Mouse (Mus musculus) small intestine, adult 10 weeks (tissue): Measurements from ENCODE around the gene Eva1c. TPM values are rescaled to one million over a fixed set of nuclear protein-coding genes. Genes with fewer than 3 reads are reported as not detected.

ENCODE experiments used
- polyA plus RNA-seq: library from polyadenylated mRNA; stranded (reverse); fragments of 350-450 nt; fragmentation: Illumina TruSeq; extraction: RNeasy Lipid Tissue Mini Kit (QIAGEN cat#74804); gene quantifications from one replicate; pipeline ENCODE4 v1.2.3, GENCODE M21; 2014; ENCODE audit warnings: low replicate concordance

Gene Eva1c
- 0.41 TPM for polyA plus RNA-seq

DNA sequence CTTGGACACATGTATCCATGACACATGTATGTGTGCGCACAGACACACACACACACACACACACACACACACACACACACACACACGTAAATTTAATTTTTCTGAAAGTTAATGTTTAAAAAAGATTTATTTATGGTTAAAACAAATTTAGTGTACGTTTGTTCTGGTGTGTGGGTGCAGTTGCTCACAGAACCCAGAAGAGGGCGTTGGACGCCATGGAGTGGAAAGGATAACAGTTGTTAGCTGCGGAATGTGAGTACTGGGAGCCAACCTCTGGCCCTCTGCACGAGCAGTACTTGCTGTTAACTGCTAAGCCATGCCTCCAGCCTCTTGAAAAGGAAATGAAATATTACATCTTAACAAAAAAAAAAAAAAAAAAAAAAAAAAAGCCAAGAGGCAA, at the start of gene Eva1c:
Gene Eva1c, plus strand, starts transcription at position 263 of the 400 bp plus-strand sequence.

GRCm38 (mm10) chr16:90809975-90810715, 16.4 kb upstream of the Eva1c start, which contains the start of gene Urb1:
TSS of gene Urb1 (minus strand) at chr16:90810413.

DNA sequence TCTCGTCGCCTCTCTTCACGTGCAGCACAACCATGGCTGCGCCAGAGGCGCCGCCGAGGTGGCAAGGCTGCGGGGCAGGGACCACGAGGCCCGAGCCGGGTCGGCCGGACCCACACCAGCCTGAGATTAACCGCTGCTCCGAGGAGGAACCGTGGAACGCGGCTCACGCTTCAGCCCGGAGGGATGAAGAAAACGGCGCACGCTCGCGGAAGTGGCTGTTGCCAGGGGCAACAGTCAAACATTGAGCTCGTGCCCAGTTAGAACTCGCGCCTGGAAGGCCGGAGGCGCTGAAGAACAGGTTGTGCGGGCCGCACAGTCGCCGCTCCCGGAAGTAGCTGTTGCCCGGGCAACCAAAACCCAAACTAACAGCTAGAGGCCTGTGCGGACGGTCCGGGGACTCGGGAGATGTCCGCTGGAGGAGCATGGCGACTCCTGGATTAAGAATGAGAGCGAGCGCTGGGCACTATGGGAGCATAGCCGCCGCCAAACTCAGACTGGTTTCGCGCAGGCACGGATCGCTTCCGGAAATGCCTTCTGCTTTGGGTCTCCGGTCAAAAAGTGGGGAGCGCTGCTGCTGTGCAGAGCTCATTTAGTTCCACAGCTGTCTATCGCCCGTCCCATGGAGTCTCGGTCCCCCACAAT, 108.3 kb downstream of the Eva1c start, which contains the start of gene Cfap298:
Gene Cfap298, minus strand, starts transcription at position 428 of the 642 bp plus-strand sequence.

Other genes starting within 250 kb of the Eva1c start
- gene Mis18a, start 99.3 kb upstream of the Eva1c start, polyA plus RNA-seq = 28.8 TPM
- not detected for gene Mrap, start 88.5 kb upstream of the Eva1c start, polyA plus RNA-seq
- gene Urb1, start 16.3 kb upstream of the Eva1c start, polyA plus RNA-seq = 1.4 TPM
- gene Cfap298, start 108.4 kb downstream of the Eva1c start, polyA plus RNA-seq = 3.6 TPM
- gene Synj1, start 184.6 kb downstream of the Eva1c start, polyA plus RNA-seq = 43.0 TPM
- 169 TPM for gene Paxbp1, start 217.8 kb downstream of the Eva1c start, polyA plus RNA-seq